Mouse (Mus musculus) liver, embryonic 14.5 days (tissue): Measurements from ENCODE around the gene Ndufb4.

Experiments used
- CTCF ChIP-seq: IDR thresholded peaks from 2 replicates; pipeline ENCODE4 v1.5.1; 2016; ENCODE audit warnings: antibody characterized with exemption, low read depth, control low read depth
- EP300 ChIP-seq: IDR thresholded peaks from 2 replicates; pipeline ENCODE4 v1.6.1; 2016; ENCODE audit warnings: antibody characterized with exemption, low read depth

- TF ChIP-seq CTCF (no peak), EP300 (no peak)
Measured at GRCm38 (mm10) chr16:37614540-37614939, 39.7 kb downstream of the Ndufb4 start.
